Mouse (Mus musculus) stomach, postnatal 0 days (tissue): ENCODE results near the gene Cngb1. TPM values are rescaled to one million over a fixed set of nuclear protein-coding genes. Genes with fewer than 3 reads are reported as not detected.

Experiments
- ATAC-seq: fragments of 200-750 bp; cut with Nextera tagmentation; 2 replicates; pipeline ENCODE4 v1.8.0; 2017; ENCODE audit not compliant: low FRiP score, low TSS enrichment
- DNase-seq: peaks from one replicate; pipeline ENCODE4 v3.0.0-alpha.2; 2016; ENCODE audit warnings: low spot score
- H3K27ac ChIP-seq: fragments of 300-500 bp; sonication (generic); replicated peaks from 2 replicates; pipeline ENCODE4 v1.5.1; 2014; ENCODE audit warnings: mild to moderate bottlenecking, control low read depth
- H3K27me3 ChIP-seq: fragments of 300-500 bp; sonication (generic); 2 replicates; pipeline ENCODE4 v1.6.1; 2014; ENCODE audit warnings: low read length; ENCODE audit not compliant: control insufficient read depth, insufficient read depth
- H3K36me3 ChIP-seq: fragments of 300-500 bp; sonication (generic); 2 replicates; pipeline ENCODE4 v1.6.1; 2014; ENCODE audit warnings: low read length, mixed read lengths; ENCODE audit not compliant: control insufficient read depth, insufficient read depth
- H3K4me1 ChIP-seq: fragments of 300-500 bp; sonication (generic); replicated peaks from 2 replicates; pipeline ENCODE4 v1.6.1; 2014; ENCODE audit warnings: antibody characterized with exemption; ENCODE audit not compliant: control insufficient read depth, insufficient read depth
- H3K4me2 ChIP-seq: fragments of 300-500 bp; sonication (generic); replicated peaks from 2 replicates; pipeline ENCODE4 v1.6.1; 2014; ENCODE audit warnings: low read depth, mild to moderate bottlenecking, control low read depth, moderate library complexity
- H3K4me3 ChIP-seq: fragments of 300-500 bp; sonication (generic); 2 replicates; pipeline ENCODE4 v1.5.1; 2014; ENCODE audit warnings: low read depth, low read length, control low read depth
- H3K9ac ChIP-seq: fragments of 300-500 bp; sonication (generic); 2 replicates; pipeline ENCODE4 v1.6.1; 2014; ENCODE audit warnings: mild to moderate bottlenecking, low read length, control low read depth, mixed read lengths
- H3K9me3 ChIP-seq: fragments of 300-500 bp; sonication (generic); 2 replicates; pipeline ENCODE4 v1.6.1; 2016; ENCODE audit warnings: low read length; ENCODE audit not compliant: control insufficient read depth
- CTCF ChIP-seq: IDR thresholded peaks from 2 replicates; pipeline ENCODE4 v1.5.1; 2016; ENCODE audit warnings: antibody characterized with exemption, low read depth, mild to moderate bottlenecking, moderate library complexity
- EP300 ChIP-seq: optimal IDR thresholded peaks from 2 replicates; pipeline ENCODE3; 2016; ENCODE audit warnings: antibody characterized with exemption
- WGBS: fragments of 180-500 bp; shearing (Covaris S2); extraction: QIAGEN DNeasy Blood & Tissue Kit; methylation state at CpG from one replicate; pipeline ENCODE4 v1.1.7; 2014; 5-methylcytosine and 5-hydroxymethylcytosine counted together
- polyA plus RNA-seq: library from polyadenylated mRNA; unstranded; fragments of >200 nt; fragmentation: Nextera tagmentation; extraction: Ambion mirVana; gene quantifications from 2 replicates; pipeline ENCODE4 v1.2.1, GENCODE M21; 2015

Cngb1 gene
- polyA plus RNA-seq, 1 experiment from 2014 or later = 1.1 TPM

DNA sequence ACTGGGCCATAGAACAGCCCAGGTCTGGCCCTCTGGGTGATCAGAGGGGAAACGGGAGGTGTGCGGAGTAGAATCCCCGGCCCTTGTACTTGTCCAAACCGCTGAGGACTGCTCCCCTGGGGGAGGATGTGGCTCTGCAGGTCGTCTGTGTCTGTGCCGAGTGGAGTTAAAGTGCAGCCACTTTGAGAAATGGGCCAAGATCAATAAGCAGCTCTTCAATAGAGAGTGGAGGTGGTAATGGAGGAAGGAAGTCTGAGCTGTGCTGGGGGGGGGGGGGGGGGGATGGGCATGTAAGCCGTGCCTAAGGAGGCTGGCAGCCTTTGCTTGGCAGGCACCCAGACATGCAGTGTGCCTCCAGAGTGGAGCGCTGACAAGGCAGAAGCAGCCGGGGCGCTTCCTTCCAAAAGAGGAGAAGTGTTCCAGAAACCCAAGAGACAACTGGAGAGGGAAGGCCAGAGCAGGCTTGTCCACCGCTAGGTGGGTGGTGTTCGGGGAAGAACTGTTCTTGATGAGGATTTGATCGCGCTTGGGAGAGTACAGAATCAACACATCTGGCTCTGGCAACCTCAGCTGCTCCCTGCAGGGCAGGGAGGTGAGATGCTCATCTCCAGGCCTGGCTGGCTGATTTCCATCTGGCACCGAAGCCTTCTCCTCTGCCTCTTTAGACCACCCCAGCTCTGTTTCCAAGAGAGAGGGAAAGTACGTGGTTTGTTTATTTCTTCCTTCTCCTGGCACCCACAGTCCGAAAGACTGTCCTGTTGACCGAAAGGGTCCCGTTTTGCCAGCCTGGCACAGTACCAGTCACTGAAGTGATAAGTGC is 42.6 kb upstream of the Cngb1 start:
- H3K27ac ChIP-seq = peak overlapping the region; percentile 82
- ATAC-seq (no peak), DNase-seq (peak; percentile 61)
- no peaks in the 10 kb centered on the region for H3K9me3 ChIP-seq
- H3K9ac ChIP-seq = no peak overlapping the region; the same call in none of the 2 replicates
- H3K4me1 ChIP-seq = 0 out of 2 replicates have a peak, but pooled peaks cover 3% of the 10 kb centered on the region
- TF ChIP-seq EP300 (no peak), CTCF (peak; percentile 40)
- H3K36me3 ChIP-seq = no peaks in the 10 kb centered on the region; the same call in 1 of the 2 replicates
- no peaks in the 10 kb centered on the region for H3K27me3 ChIP-seq
- no peak overlapping the region for H3K4me3 ChIP-seq
- H3K4me2 ChIP-seq = no peak overlapping the region
- WGBS = 33% methylated on average over 19 of the region's 19 CpGs

GRCm38 (mm10) chr8:95348356-95348755 is 42.0 kb upstream of the Cngb1 start:
- peak; percentile 59 for DNase-seq
- Histone ChIP-seq H3K27me3 (no peaks in the 10 kb centered on the region), H3K9ac (no peak overlapping the region; the same call in 1 of the 2 replicates), H3K36me3 (no peaks in the 10 kb centered on the region; the same call in 1 of the 2 replicates), H3K4me2 (no peak overlapping the region), H3K4me1 (0 out of 2 replicates have a peak, but pooled peaks cover 3% of the 10 kb centered on the region), H3K4me3 (no peak overlapping the region), H3K9me3 (no peaks in the 10 kb centered on the region), H3K27ac (peak overlapping the region; percentile 82)
- peak; percentile 68 for ATAC-seq
- WGBS = 79% methylated on average over 2 of the region's 2 CpGs
- TF ChIP-seq EP300 (no peak), CTCF (no peak)

DNA sequence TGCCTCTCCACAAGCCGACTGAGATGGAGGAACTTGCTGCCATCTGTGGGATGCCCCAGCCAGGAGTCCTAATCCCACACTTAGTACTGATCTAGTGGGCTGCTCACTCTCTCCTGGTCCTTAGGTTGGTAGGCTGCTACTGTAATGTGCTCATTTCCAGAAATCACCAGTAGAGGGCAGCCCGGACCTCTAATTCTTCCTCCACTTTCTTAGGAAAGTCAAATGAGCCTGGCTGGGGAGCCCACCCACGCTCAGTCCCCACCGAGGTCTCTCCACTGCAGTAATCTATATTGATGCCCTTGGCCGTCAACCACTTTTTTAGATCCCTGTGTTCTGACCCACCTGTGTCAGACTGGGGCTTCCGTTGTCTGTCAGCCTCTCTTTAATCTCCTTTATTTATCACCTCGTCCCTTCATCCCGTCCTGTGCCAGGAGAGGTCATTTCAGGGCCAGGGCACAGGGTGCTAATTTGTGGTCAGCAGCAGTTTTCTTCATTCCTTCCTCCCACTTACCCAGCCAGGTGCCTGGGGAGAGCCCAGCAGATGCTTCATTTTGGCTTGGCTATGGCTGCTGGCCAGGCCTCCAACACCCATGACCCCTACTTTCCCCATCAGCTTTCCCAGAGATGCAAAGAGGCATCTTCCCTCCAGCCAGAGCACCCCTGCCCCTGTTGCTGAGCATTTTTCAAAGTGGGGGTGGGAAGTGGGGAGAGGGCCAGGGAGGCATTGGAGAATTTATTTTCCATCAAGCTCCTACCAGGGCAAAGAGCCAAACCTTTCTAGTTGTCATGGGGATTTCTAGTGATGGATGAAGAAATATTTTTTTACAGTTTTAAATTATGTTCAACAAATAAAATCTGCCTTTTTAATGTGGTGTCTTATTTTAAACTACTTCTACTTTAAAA is 40.5 kb upstream of the Cngb1 start:
- Histone ChIP-seq H3K36me3 (no peaks in the 10 kb centered on the region; the same call in 1 of the 2 replicates), H3K27me3 (no peaks in the 10 kb centered on the region)

GRCm38 (mm10) chr8:95344668-95345067 is 38.3 kb upstream of the Cngb1 start:
- no peak overlapping the region for H3K4me2 ChIP-seq
- peaks cover 3% of the 10 kb centered on the region; the same call in 1 of the 2 replicates for H3K36me3 ChIP-seq
- H3K9ac ChIP-seq = no peak overlapping the region
- DNase-seq (no peak), ATAC-seq (no peak)
- WGBS = 71% methylated on average over 6 of the region's 6 CpGs
- peak; percentile 46; the same call in 1 of the 2 replicates for TF ChIP-seq CTCF
- TF ChIP-seq EP300 = no peak
- H3K9me3 ChIP-seq = no peaks in the 10 kb centered on the region
- H3K4me3 ChIP-seq = no peak overlapping the region
- no peak overlapping the region for H3K27ac ChIP-seq
- no peaks in the 10 kb centered on the region for H3K27me3 ChIP-seq
- H3K4me1 ChIP-seq = 0 out of 2 replicates have a peak, but pooled peaks cover 3% of the 10 kb centered on the region

More for the DNA sequence above, 40.5 kb upstream of the Cngb1 start:
- no peak overlapping the region for H3K27ac ChIP-seq
- H3K9me3 ChIP-seq = no peaks in the 10 kb centered on the region
- no peak overlapping the region for H3K9ac ChIP-seq
- ATAC-seq (0 out of 2 replicates have a peak, but pooled peaks have one; percentile 6), DNase-seq (peak; percentile 78)
- no peak overlapping the region for H3K4me2 ChIP-seq
- H3K4me3 ChIP-seq = no peak overlapping the region
- 21% methylated on average over 8 of the region's 8 CpGs for WGBS
- 0 out of 2 replicates have a peak, but pooled peaks cover 3% of the 10 kb centered on the region for H3K4me1 ChIP-seq
- TF ChIP-seq CTCF (peak; percentile 87), EP300 (no peak)

GRCm38 (mm10) chr8:95341721-95342120 is 35.3 kb upstream of the Cngb1 start:
- ATAC-seq = peak; percentile 78

More at GRCm38 (mm10) chr8:95341721-95342120, 35.3 kb upstream of the Cngb1 start:
- H3K36me3 ChIP-seq = peaks cover 6% of the 10 kb centered on the region; the same call in 1 of the 2 replicates
- WGBS = 46% methylated on average over 5 of the region's 5 CpGs
- DNase-seq = peak; percentile 55
- H3K9me3 ChIP-seq = no peaks in the 10 kb centered on the region
- no peak for TF ChIP-seq CTCF
- no peak for TF ChIP-seq EP300
- no peaks in the 10 kb centered on the region for H3K27me3 ChIP-seq
- H3K4me2 ChIP-seq = no peak overlapping the region
- H3K9ac ChIP-seq = no peak overlapping the region
- no peak overlapping the region; the same call in 1 of the 2 replicates for H3K27ac ChIP-seq
- H3K4me1 ChIP-seq = no peaks in the 10 kb centered on the region
- H3K4me3 ChIP-seq = no peak overlapping the region
